Comparison of ENCODE assay signal across 8 mouse cellular contexts in genomic region chr7:16950861-16951635, GRCm38 (mm10). TPM values are rescaled to one million over a fixed set of nuclear protein-coding genes. Genes with fewer than 3 reads are reported as not detected.
DNase-seq lines count a peak whose midpoint lies in the region; ATAC-seq and TF ChIP-seq lines count a peak whose summit lies in the region.

No protein-coding gene starts in this region.

- DNase-seq in T-cell, adult 2 months (ENCODE audit: low spot score): peak; percentile 82
- DNase-seq in cerebellum, postnatal 25 days: peak; percentile 82 to 86
- peak; percentile 44 to 60 for DNase-seq in gastrocnemius, adult 8-10 months (ENCODE audit: low spot score in 2 of 2)
- peak; percentile 92 for DNase-seq in hindbrain, postnatal 0 days (ENCODE audit: low spot score)
- DNase-seq in left cerebral cortex, postnatal 14 days (ENCODE audit: low spot score in 2 of 2): peak; percentile 87 to 88
- peak; percentile 90 for DNase-seq in mesoderm, embryonic 11.5 days (ENCODE audit: low read depth, low spot score)
- DNase-seq in right cerebral cortex, postnatal 25 days: peak; percentile 81
- peak; percentile 73 to 81 for DNase-seq in urinary bladder, postnatal 4 days (ENCODE audit: low spot score in 2 of 2)

- no peaks in the 10 kb centered on the region for H3K9me3 ChIP-seq in hindbrain, postnatal 0 days (ENCODE audit: low read length)

- H3K27ac ChIP-seq in hindbrain, postnatal 0 days: peak overlapping the region; percentile 68

- no peaks in the 10 kb centered on the region for H3K36me3 ChIP-seq in hindbrain, postnatal 0 days (ENCODE audit: insufficient read depth, low read length)

- H3K9ac ChIP-seq in hindbrain, postnatal 0 days (replicated peaks; ENCODE audit: low read length): no peak overlapping the region

- H3K4me2 ChIP-seq in hindbrain, postnatal 0 days (ENCODE audit: low read depth, low read length): 0 out of 2 replicates have a peak overlapping the region, but pooled peaks have one; percentile 10

- no peak overlapping the region for H3K4me3 ChIP-seq in hindbrain, postnatal 0 days (ENCODE audit: low read length)

- peaks cover 22% of the 10 kb centered on the region for H3K4me1 ChIP-seq in hindbrain, postnatal 0 days (ENCODE audit: insufficient read depth, low read length)

- H3K27me3 ChIP-seq in hindbrain, postnatal 0 days (ENCODE audit: insufficient read depth, low read length): no peaks in the 10 kb centered on the region

- intact Hi-C loops in left cerebral cortex, postnatal 14 days (cut with DNase I): loop anchor here (1.0 to 2.0 kb wide), 3 partner anchors 19 to 116 kb away; no protein-coding TSS in a partner anchor

- peak; percentile 68 for ATAC-seq in hindbrain, postnatal 0 days

- TF ChIP-seq CTCF in hindbrain, postnatal 0 days (IDR thresholded peaks at IDR 0.05; ENCODE audit: low read depth): peak; percentile 86

- 27% methylated on average over 18 of the region's 18 CpGs for WGBS in hindbrain, postnatal 0 days

RNA-seq across cellular contexts. Expression of gene Pnmal2, which starts 6.6 kb away (rescaled TPM):
- under 1 TPM; 0.24 to 0.76 (median 0.41) TPM for total RNA-seq in gastrocnemius, adult 8-10 months (2022)
- total RNA-seq in hindbrain, postnatal 0 days (2014; rRNA removed): 106 and 118 TPM in 2 replicates
- 138 and 139 TPM in 2 replicates for polyA plus RNA-seq in hindbrain, postnatal 0 days (2015; fragmentation: Nextera tagmentation; extraction: Ambion mirVana)
- total RNA-seq in left cerebral cortex, postnatal 14 days (2021): 100 to 1,000 TPM; 215 to 249 TPM

RNA-seq across cellular contexts. Expression of gene Pnmal1, which starts 8.4 kb away (rescaled TPM):
- total RNA-seq in gastrocnemius, adult 8-10 months (2022): under 1 TPM in 1 of 4 experiments, not detected in 3; 0.07 TPM
- 22.7 and 24.3 TPM in 2 replicates for total RNA-seq in hindbrain, postnatal 0 days (2014; rRNA removed)
- polyA plus RNA-seq in hindbrain, postnatal 0 days (2015; fragmentation: Nextera tagmentation; extraction: Ambion mirVana): 40.9 and 41.2 TPM in 2 replicates
- total RNA-seq in left cerebral cortex, postnatal 14 days (2021): 10 to 100 TPM; 85.4 to 91.6 TPM

RNA-seq across cellular contexts. Expression of gene Calm3, which starts 27.1 kb away (rescaled TPM):
- total RNA-seq in gastrocnemius, adult 8-10 months (2022): 100 to 1,000 TPM; 386 to 534 (median 424) TPM
- total RNA-seq in hindbrain, postnatal 0 days (2014; rRNA removed): 1,865 and 2,018 TPM in 2 replicates
- 435 and 441 TPM in 2 replicates for polyA plus RNA-seq in hindbrain, postnatal 0 days (2015; fragmentation: Nextera tagmentation; extraction: Ambion mirVana)
- total RNA-seq in left cerebral cortex, postnatal 14 days (2021): 1,000 to 10,000 TPM; 2,088 to 2,136 TPM

RNA-seq across cellular contexts. Expression of gene Gm42372, which starts 31.8 kb away (rescaled TPM):
- not detected for total RNA-seq in gastrocnemius, adult 8-10 months (2022)
- 36.9 and 41.7 TPM in 2 replicates for total RNA-seq in hindbrain, postnatal 0 days (2014; rRNA removed)
- 8.2 and 8.9 TPM in 2 replicates for polyA plus RNA-seq in hindbrain, postnatal 0 days (2015; fragmentation: Nextera tagmentation; extraction: Ambion mirVana)
- total RNA-seq in left cerebral cortex, postnatal 14 days (2021): 10 to 100 TPM; 59.2 to 61.7 TPM

RNA-seq across cellular contexts. Expression of gene Ccdc8, which starts 41.5 kb away (rescaled TPM):
- total RNA-seq in gastrocnemius, adult 8-10 months (2022): under 1 TPM; 0.60 to 0.94 (median 0.76) TPM
- total RNA-seq in hindbrain, postnatal 0 days (2014; rRNA removed): 6.0 and 7.1 TPM in 2 replicates
- 3.0 and 3.6 TPM in 2 replicates for polyA plus RNA-seq in hindbrain, postnatal 0 days (2015; fragmentation: Nextera tagmentation; extraction: Ambion mirVana)
- total RNA-seq in left cerebral cortex, postnatal 14 days (2021): 1 to 10 TPM; 3.0 TPM

Comparison
In these comparisons a context has a peak if more than half of its experiments do, and no peak if none do; other contexts are left out.
1. RNA of gene Pnmal2, which starts 6.6 kb away (total RNA-seq): 215 to 249 TPM in left cerebral cortex, postnatal 14 days and 106 to 118 TPM in hindbrain, postnatal 0 days; 0.24 to 0.76 TPM in gastrocnemius, adult 8-10 months; every median in the first group is over 10 times any median in the second.
2. RNA of gene Pnmal1, which starts 8.4 kb away (total RNA-seq): 85.4 to 91.6 TPM in left cerebral cortex, postnatal 14 days and 22.7 to 24.3 TPM in hindbrain, postnatal 0 days; 0.07 TPM in gastrocnemius, adult 8-10 months; every median in the first group is over 10 times any median in the second.
3. Peak in every context shown above with its lines, with median percentiles within 50 percentile points of each other: DNase-seq.